Mouse (Mus musculus) forebrain, embryonic 10.5 days (tissue): ENCODE measurements around the gene Trim43c. TPM values are rescaled to one million over a fixed set of nuclear protein-coding genes. Genes with fewer than 3 reads are reported as not detected.
"Not testable (repeated sequence)": the region's sequence is repeated elsewhere in the genome, so short reads cannot be mapped to it uniquely, and the experiment has no call there.

Experiments
- DNase-seq: peaks from one replicate; pipeline ENCODE4 v3.0.0-alpha.2; 2017; ENCODE audit warnings: low spot score; ENCODE audit errors: extremely low spot score
- H3K27ac ChIP-seq: fragments of 300-500 bp; sonication (generic); 2 replicates; pipeline ENCODE4 v1.5.1; 2016; ENCODE audit warnings: mild to moderate bottlenecking
- H3K27me3 ChIP-seq: fragments of 300-500 bp; sonication (generic); 2 replicates; pipeline ENCODE4 v1.6.1; 2016; ENCODE audit warnings: mild to moderate bottlenecking; ENCODE audit not compliant: poor library complexity, severe bottlenecking
- H3K36me3 ChIP-seq: fragments of 300-500 bp; sonication (generic); replicated peaks from 2 replicates; pipeline ENCODE4 v1.6.1; 2016; ENCODE audit warnings: mild to moderate bottlenecking, moderate library complexity
- H3K4me1 ChIP-seq: fragments of 300-500 bp; sonication (generic); 2 replicates; pipeline ENCODE4 v1.6.1; 2016
- H3K4me3 ChIP-seq: fragments of 300-500 bp; sonication (generic); 2 replicates; pipeline ENCODE4 v1.5.1; 2016; ENCODE audit warnings: mild to moderate bottlenecking, moderate library complexity
- H3K9me3 ChIP-seq: fragments of 300-500 bp; sonication (generic); 2 replicates; pipeline ENCODE4 v1.6.1; 2016; ENCODE audit warnings: mild to moderate bottlenecking, moderate library complexity
- WGBS: fragments of 180-500 bp; shearing (Covaris S2); methylation state at CpG from one replicate; pipeline ENCODE4 v1.1.7; 2016; 5-methylcytosine and 5-hydroxymethylcytosine counted together
- polyA plus RNA-seq: library from polyadenylated mRNA; unstranded; fragments of >200 nt; fragmentation: Nextera tagmentation; extraction: Ambion mirVana; gene quantifications from 2 replicates; pipeline ENCODE4 v1.2.1, GENCODE M21; 2016

Gene Trim43c
- 0.07 and 0.09 TPM in 2 replicates for polyA plus RNA-seq

- WGBS, result 81% methylated on average over 2 of the region's 2 CpGs
- not testable (repeated sequence) for H3K27me3 ChIP-seq, DNase-seq, H3K4me3 ChIP-seq, H3K9me3 ChIP-seq, H3K27ac ChIP-seq, H3K4me1 ChIP-seq, H3K36me3 ChIP-seq
Observed at GRCm38 (mm10) chr9:88838864-88839263, at the start of gene Trim43c. TSS of gene Trim43c (plus strand) at chr9:88839164.

GRCm38 (mm10) chr9:88853072-88853471, 14.1 kb downstream of the Trim43c start:
- H3K4me3 ChIP-seq, H3K27ac ChIP-seq, DNase-seq, H3K4me1 ChIP-seq, H3K27me3 ChIP-seq, H3K9me3 ChIP-seq, H3K36me3 ChIP-seq: not testable (repeated sequence)
- WGBS, result 86% methylated on average over 7 of the region's 7 CpGs

GRCm38 (mm10) chr9:88858566-88859492, 19.9 kb downstream of the Trim43c start:
- 2% methylated on average over 51 of the region's 52 CpGs for WGBS
- H3K4me1 ChIP-seq, H3K9me3 ChIP-seq, H3K36me3 ChIP-seq, H3K27me3 ChIP-seq: not testable (repeated sequence)
- H3K27ac ChIP-seq, result peak overlapping the region; percentile 82
- peak; percentile 82 for DNase-seq
- peak overlapping the region; percentile 52 for H3K4me3 ChIP-seq

Other genes with a start within 250 kb of the Trim43c start
- 24.3 and 25.0 TPM in 2 replicates for gene Mthfsl, start 118.9 kb upstream of the Trim43c start, polyA plus RNA-seq
- not detected in 2 replicates for gene Bcl2a1d, start 107.2 kb upstream of the Trim43c start, polyA plus RNA-seq
- not detected in 2 replicates for gene Bcl2a1a, start 117.7 kb downstream of the Trim43c start, polyA plus RNA-seq